Mouse (Mus musculus) kidney, embryonic 14.5 days (tissue): ENCODE results near the gene Cpt1c. TPM values are rescaled to one million over a fixed set of nuclear protein-coding genes. Genes with fewer than 3 reads are reported as not detected.

Experiments used
- ATAC-seq: fragments of 200-750 bp; cut with Nextera tagmentation; 2 replicates; pipeline ENCODE4 v1.8.0; 2017; ENCODE audit warnings: moderate number of reproducible peaks, mild to moderate bottlenecking, moderate TSS enrichment, moderate library complexity; ENCODE audit not compliant: low FRiP score, low TSS enrichment
- H3K27ac ChIP-seq: fragments of 300-500 bp; sonication (generic); 2 replicates; pipeline ENCODE4 v1.5.1; 2014; ENCODE audit warnings: low read depth, mild to moderate bottlenecking, low read length, moderate library complexity, mixed read lengths
- H3K27me3 ChIP-seq: fragments of 300-500 bp; sonication (generic); 2 replicates; pipeline ENCODE4 v1.6.1; 2014; ENCODE audit warnings: mild to moderate bottlenecking, low read length; ENCODE audit not compliant: control insufficient read depth, insufficient read depth
- H3K36me3 ChIP-seq: fragments of 300-500 bp; sonication (generic); 2 replicates; pipeline ENCODE4 v1.6.1; 2014; ENCODE audit warnings: low read length, mixed read lengths; ENCODE audit not compliant: control insufficient read depth, insufficient read depth
- H3K4me1 ChIP-seq: fragments of 300-500 bp; sonication (generic); 2 replicates; pipeline ENCODE4 v1.6.1; 2014; ENCODE audit warnings: low read length, mixed read lengths; ENCODE audit not compliant: control insufficient read depth, insufficient read depth
- H3K4me2 ChIP-seq: fragments of 300-500 bp; sonication (generic); replicated peaks from 2 replicates; pipeline ENCODE4 v1.6.1; 2014; ENCODE audit warnings: low read depth, mild to moderate bottlenecking, low read length
- H3K4me3 ChIP-seq: fragments of 300-500 bp; sonication (generic); 2 replicates; pipeline ENCODE4 v1.5.1; 2014; ENCODE audit warnings: mild to moderate bottlenecking, low read length
- H3K9ac ChIP-seq: fragments of 300-500 bp; sonication (generic); 2 replicates; pipeline ENCODE4 v1.6.1; 2014; ENCODE audit warnings: low read depth, mild to moderate bottlenecking, low read length, moderate library complexity
- H3K9me3 ChIP-seq: fragments of 300-500 bp; sonication (generic); 2 replicates; pipeline ENCODE4 v1.6.1; 2016; ENCODE audit warnings: low read length; ENCODE audit not compliant: control insufficient read depth
- WGBS: fragments of 180-500 bp; shearing (Covaris S2); extraction: QIAGEN DNeasy Blood & Tissue Kit; methylation state at CpG from one replicate; pipeline ENCODE4 v1.1.7; 2014; 5-methylcytosine and 5-hydroxymethylcytosine counted together
- polyA plus RNA-seq: library from polyadenylated mRNA; unstranded; fragments of >200 nt; fragmentation: Nextera tagmentation; extraction: Ambion mirVana; gene quantifications from 2 replicates; pipeline ENCODE4 v1.2.1, GENCODE M21; 2014

Gene Cpt1c
- polyA plus RNA-seq, 1 experiment from 2014 or later: 19.2 TPM

DNA sequence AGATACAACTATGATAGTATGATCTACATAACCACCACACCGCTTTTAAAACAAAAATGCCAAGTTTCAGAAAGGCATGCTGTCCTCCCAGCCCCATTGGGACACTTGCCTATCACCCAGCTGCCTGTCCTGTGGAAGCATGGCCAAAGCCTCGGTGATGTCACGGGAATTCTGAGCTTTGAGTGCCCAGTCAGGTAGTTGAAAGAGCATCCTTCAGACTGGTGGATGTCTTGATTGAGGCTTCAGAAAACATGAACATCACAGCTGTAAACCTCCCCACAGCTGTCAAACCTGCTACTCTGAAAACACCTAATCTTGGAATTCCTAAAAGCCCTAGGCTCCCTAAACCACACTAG, 39.4 kb upstream of the Cpt1c start:
- peaks cover 47% of the 10 kb centered on the region for H3K36me3 ChIP-seq
- peak overlapping the region; percentile 14; the same call in 1 of the 2 replicates for H3K9ac ChIP-seq
- 96% methylated on average over 3 of the region's 3 CpGs for WGBS
- no peak overlapping the region for H3K27ac ChIP-seq
- peaks cover 15% of the 10 kb centered on the region; the same call in 1 of the 2 replicates for H3K4me1 ChIP-seq
- H3K4me2 ChIP-seq: no peak overlapping the region
- H3K4me3 ChIP-seq: no peak overlapping the region
- ATAC-seq: no peak
- H3K9me3 ChIP-seq: no peaks in the 10 kb centered on the region
- H3K27me3 ChIP-seq: no peaks in the 10 kb centered on the region

DNA sequence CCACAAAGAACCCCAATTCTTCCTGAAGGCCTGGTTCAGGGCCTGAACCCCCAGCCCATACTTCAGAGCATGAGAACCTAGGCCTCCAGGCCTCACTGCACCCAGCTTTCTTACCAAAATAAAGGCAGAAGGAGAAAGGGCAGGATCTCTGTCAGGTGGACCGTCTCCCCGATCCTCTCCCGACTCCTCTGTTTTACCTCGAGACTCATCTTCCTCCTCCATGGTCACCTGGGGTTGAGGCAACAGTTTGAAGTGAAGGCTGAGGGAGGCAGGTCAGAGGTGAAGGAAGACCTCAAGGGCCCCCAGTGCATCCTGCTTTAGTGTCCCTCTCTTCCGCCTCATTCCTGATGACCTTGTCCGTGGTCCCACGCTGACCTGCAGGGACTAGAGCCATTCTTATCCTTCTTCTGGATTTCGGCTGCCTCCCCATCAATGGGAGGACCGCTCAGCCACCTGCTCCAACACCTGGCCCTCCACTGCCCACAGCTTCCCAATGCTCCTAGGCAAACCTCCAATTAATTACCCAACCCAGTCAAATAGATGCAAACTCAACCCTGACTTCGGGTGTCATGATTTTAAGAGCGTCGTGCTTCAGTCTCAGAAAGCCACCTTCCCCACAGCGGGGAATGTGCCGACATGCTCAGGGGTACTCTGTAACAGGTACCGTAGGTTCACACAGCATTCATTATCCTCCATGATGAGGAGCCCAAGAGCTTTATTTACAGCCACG, 38.9 kb upstream of the Cpt1c start:
- Histone ChIP-seq H3K9me3 (no peaks in the 10 kb centered on the region), H3K4me2 (no peak overlapping the region), H3K36me3 (peaks cover 52% of the 10 kb centered on the region), H3K27me3 (no peaks in the 10 kb centered on the region), H3K4me1 (peaks cover 10% of the 10 kb centered on the region; the same call in 1 of the 2 replicates), H3K9ac (no peak overlapping the region), H3K4me3 (no peak overlapping the region), H3K27ac (no peak overlapping the region)
- 93% methylated on average over 16 of the region's 16 CpGs for WGBS
- ATAC-seq: no peak

GRCm38 (mm10) chr7:45012824-45013223, 38.2 kb upstream of the Cpt1c start:
- H3K27me3 ChIP-seq: no peaks in the 10 kb centered on the region
- H3K27ac ChIP-seq: no peak overlapping the region
- H3K4me3 ChIP-seq: no peak overlapping the region
- H3K9ac ChIP-seq: no peak overlapping the region
- peaks cover 59% of the 10 kb centered on the region for H3K36me3 ChIP-seq
- H3K9me3 ChIP-seq: no peaks in the 10 kb centered on the region
- peaks cover 9% of the 10 kb centered on the region; the same call in 1 of the 2 replicates for H3K4me1 ChIP-seq
- ATAC-seq: no peak
- H3K4me2 ChIP-seq: no peak overlapping the region
- WGBS: 92% methylated on average over 4 of the region's 4 CpGs

DNA sequence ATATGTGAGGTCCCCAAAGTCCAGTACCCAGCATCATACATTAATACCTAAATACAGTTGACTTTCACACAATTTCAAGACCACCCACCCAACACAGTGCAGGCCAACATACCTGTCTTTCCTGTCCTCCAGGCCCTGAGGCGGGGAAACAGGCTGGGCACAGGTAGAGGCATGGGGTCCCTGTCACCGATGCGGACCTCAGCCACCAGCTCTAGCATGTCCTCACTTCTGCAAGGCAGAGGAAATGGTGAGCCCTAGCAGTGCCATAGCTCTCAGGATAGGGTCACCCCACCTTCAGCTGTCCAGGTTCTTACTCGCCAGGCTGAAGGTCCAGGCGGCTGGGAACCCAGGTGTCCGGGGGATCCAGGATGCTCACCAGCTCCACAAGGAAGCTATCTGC, 37.4 kb upstream of the Cpt1c start:
- H3K4me1 ChIP-seq: peaks cover 9% of the 10 kb centered on the region; the same call in 1 of the 2 replicates
- H3K9ac ChIP-seq: no peak overlapping the region
- H3K27me3 ChIP-seq: no peaks in the 10 kb centered on the region
- no peak overlapping the region for H3K4me3 ChIP-seq
- H3K36me3 ChIP-seq: peaks cover 67% of the 10 kb centered on the region
- H3K27ac ChIP-seq: no peak overlapping the region
- H3K9me3 ChIP-seq: no peaks in the 10 kb centered on the region
- H3K4me2 ChIP-seq: no peak overlapping the region
- ATAC-seq: no peak
- 97% methylated on average over 6 of the region's 6 CpGs for WGBS

GRCm38 (mm10) chr7:45008411-45008810, 33.8 kb upstream of the Cpt1c start:
- Histone ChIP-seq H3K9ac (no peak overlapping the region), H3K27ac (no peak overlapping the region), H3K4me1 (no peaks in the 10 kb centered on the region), H3K27me3 (no peaks in the 10 kb centered on the region), H3K4me2 (no peak overlapping the region), H3K4me3 (no peak overlapping the region), H3K9me3 (no peaks in the 10 kb centered on the region), H3K36me3 (peaks cover 96% of the 10 kb centered on the region)
- no peak for ATAC-seq
- 93% methylated on average over 19 of the region's 19 CpGs for WGBS

GRCm38 (mm10) chr7:45007846-45008245, 33.2 kb upstream of the Cpt1c start:
- Histone ChIP-seq H3K27ac (no peak overlapping the region), H3K4me1 (no peaks in the 10 kb centered on the region), H3K27me3 (no peaks in the 10 kb centered on the region), H3K4me2 (no peak overlapping the region), H3K9ac (no peak overlapping the region), H3K4me3 (no peak overlapping the region), H3K36me3 (peaks cover 96% of the 10 kb centered on the region), H3K9me3 (no peaks in the 10 kb centered on the region)
- no peak for ATAC-seq
- 96% methylated on average over 30 of the region's 30 CpGs for WGBS

- Histone ChIP-seq H3K4me2 (no peak overlapping the region), H3K9me3 (no peaks in the 10 kb centered on the region), H3K36me3 (peaks cover 96% of the 10 kb centered on the region), H3K27ac (no peak overlapping the region), H3K4me1 (no peaks in the 10 kb centered on the region), H3K9ac (no peak overlapping the region), H3K27me3 (no peaks in the 10 kb centered on the region), H3K4me3 (no peak overlapping the region)
- ATAC-seq: no peak
- 95% methylated on average over 29 of the region's 29 CpGs for WGBS
Measured at GRCm38 (mm10) chr7:45007141-45007540, 32.5 kb upstream of the Cpt1c start.

DNA sequence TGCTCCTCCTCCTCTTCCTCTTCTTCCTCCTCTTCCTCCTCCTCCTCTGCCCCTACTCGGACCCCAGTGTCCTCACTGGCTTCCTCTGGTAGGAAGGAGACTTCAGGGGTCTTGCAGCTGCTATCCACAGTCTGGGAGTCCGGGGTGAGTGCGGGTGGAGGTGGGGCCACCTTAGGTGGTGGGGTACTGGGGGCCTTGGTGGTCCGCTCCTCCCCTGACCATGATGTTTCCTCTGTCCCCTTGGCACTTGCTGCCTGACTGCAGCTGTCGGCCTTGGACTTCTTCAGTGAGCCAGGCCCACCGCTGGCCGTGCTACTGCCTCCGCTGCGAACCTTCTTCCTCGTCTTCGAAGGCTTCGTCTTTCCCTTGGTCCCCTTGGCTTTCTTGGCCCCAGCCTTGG, 31.9 kb upstream of the Cpt1c start:
- H3K9me3 ChIP-seq: no peaks in the 10 kb centered on the region
- H3K4me1 ChIP-seq: peaks cover 4% of the 10 kb centered on the region; the same call in 1 of the 2 replicates
- ATAC-seq: no peak
- H3K36me3 ChIP-seq: peaks cover 96% of the 10 kb centered on the region
- H3K4me3 ChIP-seq: no peak overlapping the region
- H3K27me3 ChIP-seq: no peaks in the 10 kb centered on the region
- no peak overlapping the region for H3K27ac ChIP-seq
- H3K4me2 ChIP-seq: no peak overlapping the region
- 94% methylated on average over 12 of the region's 12 CpGs for WGBS
- H3K9ac ChIP-seq: no peak overlapping the region

DNA sequence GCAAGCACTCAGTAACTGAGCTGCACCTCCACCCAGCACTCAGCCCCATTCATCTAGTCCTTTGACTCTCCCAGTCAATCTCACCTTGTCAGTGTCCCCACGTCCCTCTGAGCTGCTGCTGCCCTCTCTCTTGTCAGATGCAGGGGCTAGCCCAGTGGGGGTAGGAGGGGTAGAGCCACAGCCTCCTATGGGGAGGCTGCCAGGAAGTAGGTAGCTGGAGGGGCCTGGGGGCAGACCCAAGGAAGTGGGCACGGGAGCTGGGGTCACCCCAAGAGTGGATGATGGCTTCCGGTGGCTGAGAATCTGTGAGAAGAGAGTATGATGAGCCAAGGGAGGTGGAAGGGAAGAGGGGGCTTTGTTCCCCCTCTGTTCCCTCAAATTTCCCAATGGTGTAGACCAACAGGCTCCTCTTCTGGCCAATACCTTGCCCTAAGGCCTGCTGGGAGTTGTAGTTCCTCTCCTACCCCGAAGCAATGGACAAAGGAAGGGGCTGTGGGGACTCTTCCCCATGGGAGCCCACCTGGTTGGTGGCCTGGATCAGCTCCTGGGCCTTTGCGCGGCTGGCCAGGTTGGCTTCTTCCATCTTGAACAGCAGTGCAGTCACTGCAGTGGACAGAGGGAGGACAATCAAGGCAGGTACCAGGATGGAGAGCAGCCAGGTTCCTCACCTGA, 30.8 kb upstream of the Cpt1c start:
- Histone ChIP-seq H3K36me3 (peaks cover 97% of the 10 kb centered on the region), H3K4me1 (peaks cover 4% of the 10 kb centered on the region; the same call in 1 of the 2 replicates), H3K27ac (no peak overlapping the region), H3K9ac (no peak overlapping the region), H3K9me3 (no peaks in the 10 kb centered on the region), H3K27me3 (no peaks in the 10 kb centered on the region), H3K4me2 (no peak overlapping the region), H3K4me3 (no peak overlapping the region)
- 84% methylated on average over 6 of the region's 6 CpGs for WGBS
- no peak for ATAC-seq
